Mouse (Mus musculus) gastrocnemius, adult 18-20 months (tissue): ENCODE data around the gene Cdk11b. TPM values are rescaled to one million over a fixed set of nuclear protein-coding genes. Genes with fewer than 3 reads are reported as not detected.
"Not testable (repeated sequence)": the region's sequence is repeated elsewhere in the genome, so short reads cannot be mapped to it uniquely, and the experiment has no call there.

Experiments
- DNase-seq: peaks from one replicate; pipeline ENCODE4 v3.0.0; 2021; ENCODE audit warnings: low spot score
- total RNA-seq, 2 experiments: library from RNA; stranded (reverse); gene quantifications; 2 replicates each; pipeline ENCODE4 v1.2.3; 2021

Gene Cdk11b
- total RNA-seq, 2 experiments from 2014 or later, result 29.4 to 30.4 TPM

DNA sequence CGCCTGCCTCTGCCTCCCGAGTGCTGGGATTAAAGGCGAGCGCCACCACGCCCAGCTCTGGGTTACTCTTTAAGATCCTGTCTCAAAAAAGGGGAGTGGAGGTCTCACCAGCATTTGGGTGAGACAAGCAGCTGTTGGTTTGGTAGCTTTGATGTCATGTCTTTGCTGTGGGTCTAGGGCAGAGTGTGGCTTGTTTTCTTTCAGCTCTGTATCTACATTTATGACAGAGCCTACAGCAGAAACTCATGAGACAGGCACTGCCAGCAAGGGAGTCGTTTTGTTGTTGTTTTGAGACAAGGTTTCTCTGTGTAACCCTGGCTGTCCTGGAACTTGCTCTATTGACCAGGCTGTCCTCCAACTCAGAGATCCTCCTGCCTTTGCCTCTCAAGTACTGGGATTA is 20.9 kb upstream of the Cdk11b start:
- DNase-seq, result no peak

DNA sequence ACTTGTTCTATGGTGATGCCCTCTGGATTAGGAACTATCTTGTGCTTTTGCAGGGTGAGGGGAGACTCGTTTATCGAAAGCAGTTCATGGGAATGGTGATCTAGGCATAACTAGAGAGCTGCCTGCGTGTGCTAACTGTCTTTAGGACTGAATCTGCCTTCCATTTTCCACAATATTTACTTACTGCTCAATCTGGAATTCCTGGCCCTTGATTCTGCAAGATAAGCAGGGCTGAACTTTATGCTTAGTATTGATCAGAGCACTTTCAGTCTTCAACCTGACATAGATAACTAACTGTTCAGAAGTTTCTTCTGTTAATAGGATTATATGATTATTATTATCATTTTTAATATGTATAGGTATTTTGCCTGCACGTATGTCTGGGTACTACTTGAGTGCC is 19.5 kb upstream of the Cdk11b start:
- no peak for DNase-seq

DNA sequence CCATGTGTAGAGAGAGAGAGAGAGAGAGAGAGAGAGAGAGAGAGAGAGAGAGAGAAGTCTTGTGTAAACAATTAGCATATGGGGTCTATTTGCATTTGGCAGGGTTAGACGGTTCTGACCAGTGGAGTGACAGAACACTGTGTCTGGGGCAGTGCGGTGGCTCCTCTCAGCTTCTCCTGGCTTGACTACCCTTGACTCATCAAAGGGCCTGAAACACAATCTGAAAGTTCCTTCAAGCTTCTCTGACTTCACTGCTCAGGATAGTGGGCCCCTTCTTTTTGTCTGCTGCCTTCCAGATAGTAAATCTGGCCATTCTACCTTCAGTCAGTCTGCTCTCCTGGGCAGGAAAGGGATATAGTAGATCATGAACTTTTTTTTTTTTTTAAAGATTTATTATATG is 17.8 kb upstream of the Cdk11b start:
- DNase-seq, result no peak

DNA sequence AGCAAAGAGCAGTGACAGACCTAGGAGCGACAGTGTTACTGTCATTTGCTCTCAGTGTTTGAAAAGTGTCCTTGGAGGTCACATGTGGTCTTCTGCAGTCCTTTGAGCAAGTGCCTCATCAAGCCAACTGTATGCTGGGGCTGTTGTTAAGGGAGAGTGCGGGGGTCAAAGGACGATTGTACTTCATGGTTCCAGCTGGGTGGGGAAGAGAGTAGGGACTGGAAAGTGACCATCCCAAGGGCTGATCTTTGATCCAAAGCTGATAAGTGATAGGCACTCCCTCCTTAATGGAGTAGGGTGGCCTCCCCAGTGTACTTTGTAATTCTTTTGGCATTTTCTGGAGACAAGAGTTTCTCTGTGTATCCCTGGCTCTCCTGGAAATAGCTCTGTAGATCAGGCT is 12.8 kb upstream of the Cdk11b start:
- no peak for DNase-seq

DNA sequence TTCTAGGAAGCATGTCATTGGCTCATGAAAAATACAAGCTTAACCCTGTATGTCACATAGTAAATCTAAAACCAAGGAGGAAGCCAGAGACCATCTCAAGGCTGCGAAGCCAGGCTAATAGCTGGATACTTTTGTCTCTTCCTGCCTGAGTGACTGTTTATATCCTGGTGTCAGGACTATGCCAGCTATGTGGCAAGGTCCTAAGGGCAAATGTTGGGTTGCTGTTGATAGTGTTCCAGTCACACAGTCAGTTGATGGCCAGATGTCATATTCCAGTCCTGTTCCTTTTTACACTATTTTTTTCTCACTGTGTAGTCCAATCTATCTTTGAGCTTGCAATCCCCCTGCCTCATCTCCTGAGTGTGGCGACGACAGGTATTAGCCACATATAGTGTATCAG is 11.4 kb upstream of the Cdk11b start:
- no peak for DNase-seq

DNA sequence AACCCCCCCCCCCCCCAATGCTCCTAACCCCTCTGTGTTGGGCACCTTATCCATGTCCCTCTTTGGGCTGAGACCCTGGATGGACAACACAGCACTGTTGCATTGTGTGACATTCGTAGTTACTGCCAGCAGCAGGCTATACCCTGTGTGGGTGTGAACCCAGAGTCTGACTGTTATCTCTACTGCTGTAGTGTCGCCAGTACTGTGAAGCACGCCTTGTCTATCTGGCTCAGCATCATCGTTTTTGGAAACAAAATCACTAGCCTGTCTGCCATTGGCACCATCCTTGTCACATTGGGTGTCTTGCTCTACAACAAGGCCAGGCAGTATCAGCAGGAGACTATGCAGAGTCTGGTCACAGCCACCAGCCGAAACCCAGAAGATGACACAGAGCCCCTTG is 6.3 kb upstream of the Cdk11b start:
- DNase-seq, result no peak

DNA sequence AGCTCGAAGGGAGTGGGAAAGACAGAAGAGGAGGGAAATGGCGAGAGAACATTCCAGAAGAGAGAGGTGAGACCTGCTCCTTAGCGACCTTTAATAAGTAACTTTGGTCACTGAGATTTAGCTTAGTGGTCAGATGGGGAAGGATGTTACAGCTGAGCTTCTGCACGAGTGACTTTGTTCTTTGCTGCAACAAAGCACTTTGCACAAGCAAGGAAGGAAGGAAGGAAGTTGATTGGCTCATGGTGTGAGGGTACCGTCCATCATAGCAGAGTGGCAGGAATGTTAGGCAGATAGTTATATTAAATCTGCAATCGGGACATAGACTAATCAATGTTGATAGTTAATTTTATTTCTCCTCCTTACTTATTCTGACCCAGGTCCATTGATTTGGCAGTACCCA is 5.6 kb downstream of the Cdk11b start:
- DNase-seq, result no peak

DNA sequence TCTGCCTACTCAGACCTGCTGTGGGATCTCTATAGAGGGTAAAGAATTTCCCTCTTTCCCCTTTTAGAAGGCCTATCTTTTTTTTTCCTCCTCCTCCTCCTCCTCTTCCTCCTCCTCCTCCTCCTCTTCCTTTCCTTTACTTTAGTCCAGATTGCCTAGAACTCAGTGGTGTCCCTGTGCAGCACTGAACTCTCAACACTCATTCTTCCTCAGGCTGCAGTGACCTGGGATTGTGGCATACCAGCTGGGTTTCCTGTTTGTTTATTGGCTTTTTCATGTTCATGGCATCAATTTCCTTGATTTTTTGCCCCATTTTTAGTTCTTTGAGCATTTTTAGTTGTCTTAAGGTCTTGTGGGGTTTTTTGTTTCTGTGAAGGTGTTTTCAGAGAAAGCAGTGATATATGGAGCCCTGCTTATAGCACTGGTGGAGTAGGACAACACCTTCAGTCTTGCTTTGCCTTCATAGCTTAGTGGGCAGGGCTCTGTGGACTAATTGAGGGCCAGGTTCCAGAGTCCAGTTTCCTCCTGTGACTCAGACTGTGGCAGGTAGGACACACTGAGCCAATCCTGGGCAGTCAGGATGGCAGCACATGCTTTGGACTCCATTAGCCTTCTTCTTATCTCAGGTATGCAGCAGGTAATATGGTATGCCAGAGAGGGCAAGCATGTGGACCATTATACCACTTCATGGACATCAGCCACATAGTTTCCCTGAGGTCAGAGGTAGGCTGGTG is 11.3 kb downstream of the Cdk11b start:
- no peak for DNase-seq

DNA sequence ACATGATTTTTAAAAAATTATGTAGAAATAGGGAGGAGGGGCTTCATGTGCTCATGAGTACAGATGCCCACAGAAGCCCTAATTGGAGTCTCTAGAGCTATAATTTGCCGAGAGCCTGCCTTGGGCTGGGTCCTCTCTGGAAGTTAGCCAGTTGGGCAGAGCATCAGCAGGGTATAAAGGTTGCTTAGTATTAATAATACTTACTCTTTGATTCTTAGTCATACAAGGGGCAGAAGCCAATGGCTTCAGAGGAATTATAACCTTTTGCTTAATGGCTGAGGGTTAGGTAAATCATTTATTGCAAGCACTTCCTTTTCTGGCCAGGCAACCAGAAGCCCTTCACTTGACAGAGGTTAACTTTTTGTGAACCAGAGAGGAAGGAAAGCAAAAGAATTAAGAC is 18.9 kb downstream of the Cdk11b start:
- DNase-seq, result no peak

DNA sequence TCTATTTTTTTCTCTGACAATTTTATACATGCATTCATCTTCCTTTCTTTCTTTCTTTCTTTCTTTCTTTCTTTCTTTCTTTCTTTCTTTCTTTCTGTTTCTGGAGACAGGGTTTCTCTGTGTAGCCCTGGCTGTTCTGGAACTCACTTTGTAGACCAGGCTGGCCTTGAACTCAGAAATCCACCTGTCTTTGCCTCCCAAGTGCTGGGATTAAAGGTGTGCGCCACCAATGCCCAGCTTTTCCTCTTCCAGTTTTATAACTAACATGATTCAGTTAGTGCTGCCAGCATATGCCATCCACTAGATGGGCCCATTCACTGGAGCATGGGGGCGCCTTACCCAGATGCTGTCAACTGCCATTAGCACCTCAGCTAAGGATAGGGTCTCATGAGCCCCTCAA is 20.7 kb downstream of the Cdk11b start, which contains the start of gene Gm10563:
Gene Gm10563 (minus strand): TSS at position 101 of the 400 bp plus-strand sequence.
- DNase-seq, result not testable (repeated sequence)

DNA sequence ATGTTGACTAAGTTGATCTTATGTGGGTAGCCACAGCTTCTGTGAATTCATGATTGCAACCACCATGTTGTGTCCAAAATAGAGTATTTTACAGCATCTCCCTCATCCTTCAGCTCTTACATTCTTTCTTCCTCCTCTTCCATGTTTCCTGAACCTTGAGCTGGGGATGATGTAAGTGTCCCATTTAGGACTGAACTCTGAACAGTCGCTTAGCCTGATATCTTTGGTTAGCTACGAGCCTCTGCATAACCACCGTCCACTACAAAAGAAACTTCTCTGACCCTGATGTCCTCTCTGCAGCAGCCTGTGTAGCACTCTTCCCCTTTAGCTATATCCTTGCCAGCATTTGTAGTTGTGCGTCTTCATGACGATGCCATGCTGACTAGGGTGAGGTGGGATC is 21.1 kb downstream of the Cdk11b start:
- DNase-seq, result no peak

DNA sequence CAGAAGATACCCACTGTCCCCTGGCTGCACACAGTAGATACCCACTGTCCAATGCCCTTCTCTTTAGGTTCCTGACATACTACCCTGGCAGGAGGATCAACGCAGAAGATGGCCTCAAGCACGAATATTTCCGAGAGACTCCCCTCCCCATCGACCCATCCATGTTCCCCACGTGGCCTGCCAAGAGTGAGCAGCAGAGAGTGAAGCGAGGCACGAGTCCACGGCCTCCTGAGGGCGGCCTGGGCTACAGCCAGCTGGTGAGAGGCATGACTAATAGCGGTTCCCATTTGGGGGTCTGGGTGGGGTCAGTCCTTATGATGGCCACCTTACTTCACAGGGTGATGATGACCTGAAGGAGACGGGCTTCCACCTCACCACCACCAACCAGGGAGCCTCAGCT is 24.7 kb downstream of the Cdk11b start:
- DNase-seq, result no peak

DNA sequence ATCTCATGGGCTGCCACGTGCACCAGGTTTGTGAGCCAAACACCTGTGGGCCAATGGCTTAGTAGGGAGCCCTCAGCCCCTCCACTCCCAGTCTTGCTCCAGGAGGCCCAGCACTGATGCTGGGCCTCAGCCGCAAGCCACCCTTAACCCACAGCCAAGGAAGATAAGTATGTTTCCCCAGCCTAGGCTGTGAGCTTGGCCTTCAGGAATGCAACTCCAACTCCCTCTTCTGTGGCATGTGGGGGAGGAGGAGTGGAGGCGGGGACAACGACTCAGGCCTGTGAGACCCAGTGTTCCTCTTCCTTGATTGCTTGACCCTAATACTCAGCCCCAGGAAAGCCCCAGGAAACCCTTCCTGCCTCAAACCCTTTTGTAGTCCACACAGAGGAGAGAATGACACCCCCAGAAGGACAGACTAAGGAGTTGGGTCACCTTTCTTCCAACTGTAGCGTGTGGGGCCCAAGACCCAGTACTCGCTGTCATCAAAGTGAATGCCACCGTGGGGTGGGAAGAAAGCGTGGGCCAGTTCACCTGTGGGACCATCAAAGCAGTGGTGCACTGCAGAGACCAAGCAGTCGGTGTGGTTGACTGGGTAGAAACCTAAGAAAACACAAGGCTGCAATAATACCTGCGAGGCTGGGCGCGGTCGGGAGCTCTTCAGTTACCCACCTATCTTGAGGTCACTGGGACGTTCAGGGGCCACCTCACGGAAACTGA is 27.1 kb downstream of the Cdk11b start:
- no peak for DNase-seq

DNA sequence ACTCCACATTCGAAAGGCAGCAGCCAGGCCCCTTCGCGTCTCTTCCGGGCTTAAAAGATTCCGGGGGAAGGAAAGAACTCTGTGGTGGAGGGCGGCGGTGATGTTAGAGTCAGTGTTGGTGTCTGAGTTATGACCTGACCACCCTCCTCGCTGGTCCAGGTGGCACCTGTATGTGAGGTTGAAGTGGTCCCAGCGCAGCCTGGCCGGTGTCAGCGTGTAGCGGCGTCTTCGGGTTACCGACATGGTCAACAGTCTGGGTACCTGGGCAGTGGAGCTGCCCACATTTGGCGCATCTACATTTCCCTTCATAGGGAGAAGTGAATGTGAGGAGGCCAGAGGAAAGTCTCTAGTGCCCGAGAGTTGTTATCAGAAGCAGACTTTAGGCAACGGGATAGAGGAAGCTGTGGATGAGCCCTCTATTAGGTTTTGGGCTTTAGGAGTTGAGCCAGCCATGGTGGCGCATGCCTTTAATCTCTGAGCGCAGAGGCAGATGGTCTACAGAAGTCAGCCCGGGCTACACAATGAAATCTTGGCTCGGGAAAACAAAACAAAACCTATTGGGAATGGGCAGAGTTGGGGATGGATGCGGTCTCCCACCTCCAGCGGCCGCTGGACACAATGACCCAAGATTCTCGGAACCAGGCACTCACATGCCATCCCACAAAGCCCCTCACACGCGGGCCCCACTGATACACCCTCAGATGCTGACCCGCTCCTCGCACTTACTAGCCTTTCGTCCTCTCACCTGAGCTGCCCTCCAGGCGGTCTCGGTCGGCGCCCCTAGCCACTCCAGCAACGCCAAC is 27.8 kb downstream of the Cdk11b start:
- DNase-seq, result no peak

DNA sequence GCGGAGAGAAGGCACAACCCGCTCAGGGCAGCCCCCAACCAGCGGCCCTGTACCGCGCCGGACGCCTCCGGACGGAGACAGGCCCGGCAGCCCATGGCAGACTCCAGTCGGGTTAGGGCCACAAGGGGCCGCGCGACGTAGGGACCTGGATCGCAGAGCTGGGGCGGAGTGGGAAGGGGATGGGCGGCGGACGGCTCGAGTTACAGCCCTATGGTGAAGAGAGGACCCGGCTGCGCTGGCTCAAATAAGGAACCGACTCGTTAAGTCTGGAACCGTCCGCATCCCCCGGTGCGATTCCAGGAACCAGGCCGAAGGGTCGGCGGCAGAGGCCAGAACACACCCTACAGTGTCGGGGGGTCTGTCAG is 28.4 kb downstream of the Cdk11b start, which contains the start of gene Mmp23:
Gene Mmp23 (minus strand): TSS at position 299 of the 365 bp plus-strand sequence.
- DNase-seq, result peak; percentile 36

DNA sequence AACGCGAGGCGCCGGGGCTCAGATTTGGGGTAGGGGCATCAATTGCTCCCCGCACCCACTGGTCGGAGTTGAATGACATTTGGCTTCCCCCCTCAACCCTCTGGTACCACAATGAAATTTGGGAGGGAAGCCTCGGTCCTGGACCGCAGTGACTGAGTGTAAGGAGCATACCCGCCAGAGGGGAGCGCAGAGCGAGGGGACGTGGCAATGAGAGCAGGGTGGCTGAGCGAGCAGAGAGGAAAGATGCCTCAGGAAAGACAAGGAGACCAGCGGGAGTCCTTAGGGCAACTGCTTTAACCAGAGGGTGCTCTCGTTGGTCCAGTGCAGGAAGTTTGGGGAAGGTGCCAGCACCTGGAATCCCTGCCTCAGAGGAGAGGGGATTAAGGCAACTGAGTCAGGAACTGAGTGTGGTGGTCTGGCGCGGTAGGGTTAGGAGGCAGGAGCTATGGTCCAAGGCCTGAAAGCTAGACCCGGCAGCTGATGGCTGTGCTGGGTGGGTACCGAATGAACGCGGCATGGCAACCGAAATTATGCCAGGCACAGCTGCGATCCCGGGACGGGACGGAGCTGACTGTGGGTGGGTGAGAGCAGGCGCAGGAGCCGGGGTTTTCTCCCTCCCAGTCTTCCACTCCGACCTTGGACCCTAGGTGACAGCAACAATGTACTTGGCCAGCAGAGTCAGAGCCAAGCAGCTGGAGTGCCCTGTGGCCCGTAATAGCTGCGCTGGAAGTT is 29.0 kb downstream of the Cdk11b start:
- no peak for DNase-seq

DNA sequence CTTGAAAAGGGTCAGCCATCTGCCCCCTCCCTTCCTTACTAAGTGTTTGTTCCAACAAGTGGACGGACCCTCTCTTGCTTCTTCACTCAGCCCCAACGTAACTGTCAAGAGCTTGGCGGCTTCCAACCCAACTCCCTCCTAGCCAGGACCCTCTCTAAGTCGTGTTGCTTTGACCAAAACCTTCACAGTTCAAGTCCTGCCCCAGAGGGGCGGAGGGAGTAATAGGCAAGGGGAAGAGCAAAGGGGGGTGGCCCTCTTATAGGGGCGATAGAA is 29.5 kb downstream of the Cdk11b start:
- no peak for DNase-seq

DNA sequence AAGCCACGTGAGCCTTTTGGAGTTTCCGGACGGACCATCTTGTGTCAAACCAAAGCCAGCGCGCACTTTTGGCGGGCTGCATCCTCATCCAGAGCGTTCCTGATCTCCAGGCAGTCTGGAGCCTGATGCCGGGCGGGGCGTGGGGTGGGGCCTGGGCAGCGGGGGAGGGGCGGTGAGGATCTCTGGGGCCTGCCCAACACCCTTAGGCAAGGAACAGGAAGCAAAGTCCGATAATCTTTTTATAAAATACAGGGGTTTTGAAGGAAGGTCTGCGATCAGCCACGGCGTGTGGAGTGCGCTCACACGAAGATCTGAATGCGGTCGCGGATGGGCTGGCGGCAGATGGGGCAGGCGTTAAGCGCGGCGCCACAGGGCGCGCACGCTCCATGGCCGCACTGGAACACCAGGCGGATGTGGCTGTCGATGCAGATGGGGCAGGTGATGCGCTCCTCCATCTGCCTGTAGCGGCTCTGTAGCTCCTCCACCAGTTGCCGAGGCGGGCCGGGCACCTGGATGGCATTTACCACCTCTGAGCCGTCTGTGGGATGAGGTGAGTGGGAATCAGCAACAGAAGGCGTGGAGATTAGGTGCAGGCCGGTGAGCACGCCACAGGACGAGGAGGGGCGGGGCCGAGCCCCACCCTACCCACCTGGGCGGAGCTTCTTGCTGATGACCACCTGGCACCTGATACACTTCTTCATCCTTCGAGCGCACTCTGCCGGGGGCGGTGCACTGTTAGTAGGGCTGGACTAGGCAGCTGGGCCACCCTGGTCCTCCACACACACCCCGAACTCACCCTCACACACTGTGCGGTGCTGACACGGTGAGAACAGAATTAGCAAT is 30.0 kb downstream of the Cdk11b start:
- no peak for DNase-seq

DNA sequence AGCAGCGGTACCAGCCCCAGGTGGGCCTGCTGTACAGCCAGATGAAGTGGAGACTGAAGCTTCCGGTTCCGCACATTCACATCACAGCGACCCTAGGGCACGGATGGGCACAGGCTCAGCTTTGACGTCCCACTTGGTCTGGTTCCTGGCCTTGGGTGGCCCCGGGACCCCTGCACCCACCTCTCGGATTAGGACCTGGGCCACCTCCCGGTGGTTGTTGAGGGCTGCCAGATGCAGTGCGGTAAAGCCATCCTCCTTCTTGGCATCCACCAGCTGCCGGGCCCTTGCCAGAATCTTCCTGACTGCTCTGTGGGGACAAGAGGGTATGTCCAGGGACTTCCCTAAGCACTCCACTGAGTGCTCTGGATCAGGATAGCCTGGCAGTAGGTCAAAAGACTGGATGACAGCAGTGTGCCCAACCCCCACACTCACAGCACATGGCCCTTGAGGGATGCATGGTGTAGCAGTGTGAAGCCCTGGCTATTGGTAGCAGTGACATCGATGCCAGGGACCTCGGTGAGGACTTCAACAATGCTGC is 31.6 kb downstream of the Cdk11b start:
- DNase-seq, result no peak

DNA sequence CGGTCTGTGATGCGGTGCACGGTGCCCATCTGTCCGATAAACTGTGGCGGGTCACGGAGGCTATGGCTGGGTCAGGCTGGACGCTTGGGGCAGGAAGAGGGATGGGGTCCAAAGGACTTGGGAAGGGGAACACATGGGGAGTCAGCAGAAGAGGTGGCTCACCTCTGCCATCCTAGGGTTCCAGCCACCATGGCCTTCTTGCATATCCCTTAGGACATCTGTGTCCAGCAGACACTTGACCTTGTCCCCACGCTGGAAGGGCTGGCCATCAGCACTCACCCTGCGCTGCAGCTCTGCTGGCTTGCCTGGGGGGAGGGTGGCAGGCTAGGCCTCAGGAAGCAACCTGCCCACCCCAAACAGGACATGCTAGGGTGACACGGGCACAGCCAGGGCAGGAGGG is 34.3 kb downstream of the Cdk11b start:
- DNase-seq, result no peak

DNA sequence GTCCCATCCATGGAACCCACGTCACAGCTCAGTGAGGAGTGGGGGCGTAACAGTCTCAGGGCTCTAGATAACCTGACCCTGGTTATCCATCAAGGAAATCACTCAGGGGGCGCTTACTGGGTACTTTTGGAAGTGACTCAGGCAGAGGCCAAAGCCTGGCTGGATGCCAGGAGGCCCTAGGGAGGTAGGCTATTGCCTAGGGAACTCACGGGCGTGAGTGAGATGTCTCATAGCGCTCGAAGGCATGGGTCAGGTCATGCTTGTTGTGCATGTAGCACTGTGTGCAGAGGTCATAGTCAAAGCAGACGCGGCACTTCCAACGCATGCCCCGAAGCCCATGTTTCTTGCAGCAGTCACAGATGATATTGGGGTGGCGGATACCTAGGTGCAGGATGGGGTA is 36.0 kb downstream of the Cdk11b start:
- DNase-seq, result no peak
